Mouse (Mus musculus) brown adipose tissue, adult 24 weeks (tissue): ENCODE measurements around the gene Tsr3. TPM values are rescaled to one million over a fixed set of nuclear protein-coding genes. Genes with fewer than 3 reads are reported as not detected.
"Not testable (repeated sequence)": the region's sequence is repeated elsewhere in the genome, so short reads cannot be mapped to it uniquely, and the experiment has no call there.

ENCODE experiments used
- H3K27ac ChIP-seq: fragments of 200-500 bp; replicated peaks from 2 replicates; pipeline ENCODE4 v1.5.1; 2012; ENCODE audit warnings: low read depth, mild to moderate bottlenecking, low read length
- H3K4me1 ChIP-seq: fragments of 200-500 bp; 2 replicates; pipeline ENCODE4 v1.6.1; 2012; ENCODE audit warnings: low read length, mixed read lengths; ENCODE audit not compliant: control insufficient read depth, insufficient read depth, insufficient read length
- H3K4me3 ChIP-seq: fragments of 200-500 bp; 2 replicates; pipeline ENCODE4 v1.5.1; 2012; ENCODE audit warnings: low read depth, mild to moderate bottlenecking, low read length, moderate library complexity; ENCODE audit not compliant: insufficient read depth
- polyA plus RNA-seq: library from polyadenylated mRNA; stranded (reverse); fragments of >200 nt; gene quantifications from 2 replicates; pipeline ENCODE4 v1.2.4, GENCODE M21; 2012; ENCODE audit not compliant: missing spikeins, insufficient read depth, insufficient read length

The Tsr3 gene
- 9.9 and 13.1 TPM in 2 replicates for polyA plus RNA-seq

GRCm38 (mm10) chr17:25239695-25240636 is at the start of gene Tsr3, which contains the start of gene Gnptg:
Gene Tsr3, plus strand, starts transcription at chr17:25240170.
Gene Gnptg, minus strand, starts transcription at chr17:25240124.
- 0 out of 2 replicates have a peak within 1 kb of the TSS, but pooled peaks have one; percentile 53 for H3K27ac ChIP-seq
- H3K4me1 ChIP-seq, result no peaks in the 10 kb centered on the region
- H3K4me3 ChIP-seq, result peak within 1 kb of the TSS; percentile 97

GRCm38 (mm10) chr17:25202401-25202800 is 37.6 kb upstream of the Tsr3 start:
- Histone ChIP-seq H3K27ac (no peak overlapping the region), H3K4me1 (no peaks in the 10 kb centered on the region), H3K4me3 (no peak overlapping the region)

- Histone ChIP-seq H3K27ac (no peak overlapping the region), H3K4me3 (no peak overlapping the region), H3K4me1 (no peaks in the 10 kb centered on the region)
Measured at GRCm38 (mm10) chr17:25210006-25210405, 30.0 kb upstream of the Tsr3 start.

GRCm38 (mm10) chr17:25210680-25211466 is 29.1 kb upstream of the Tsr3 start:
- H3K4me3 ChIP-seq, result no peak overlapping the region
- H3K4me1 ChIP-seq, result no peaks in the 10 kb centered on the region
- H3K27ac ChIP-seq, result peak overlapping the region; percentile 67

- Histone ChIP-seq H3K4me1 (no peaks in the 10 kb centered on the region), H3K4me3 (no peak overlapping the region), H3K27ac (peak overlapping the region; percentile 67)
Measured at GRCm38 (mm10) chr17:25211705-25212104, 28.3 kb upstream of the Tsr3 start.

- Histone ChIP-seq H3K4me1 (no peaks in the 10 kb centered on the region), H3K4me3 (no peak overlapping the region)
Measured at GRCm38 (mm10) chr17:25215431-25215830, 24.5 kb upstream of the Tsr3 start.

GRCm38 (mm10) chr17:25218967-25219366 is 21.0 kb upstream of the Tsr3 start:
- Histone ChIP-seq H3K4me3 (no peak overlapping the region), H3K4me1 (0 out of 2 replicates have a peak, but pooled peaks cover 6% of the 10 kb centered on the region), H3K27ac (no peak overlapping the region)

More at GRCm38 (mm10) chr17:25215431-25215830, 24.5 kb upstream of the Tsr3 start:
- H3K27ac ChIP-seq, result no peak overlapping the region

GRCm38 (mm10) chr17:25219492-25220295 is 20.3 kb upstream of the Tsr3 start:
- Histone ChIP-seq H3K4me1 (0 out of 2 replicates have a peak, but pooled peaks cover 6% of the 10 kb centered on the region), H3K4me3 (no peak overlapping the region), H3K27ac (no peak overlapping the region)

- Histone ChIP-seq H3K4me3 (no peak overlapping the region), H3K27ac (no peak overlapping the region), H3K4me1 (0 out of 2 replicates have a peak, but pooled peaks cover 6% of the 10 kb centered on the region)
Measured at GRCm38 (mm10) chr17:25220746-25221145, 19.2 kb upstream of the Tsr3 start.

GRCm38 (mm10) chr17:25221821-25222503 is 18.0 kb upstream of the Tsr3 start:
- H3K4me3 ChIP-seq, result peak overlapping the region; percentile 43
- no peak overlapping the region for H3K27ac ChIP-seq
- H3K4me1 ChIP-seq, result 0 out of 2 replicates have a peak, but pooled peaks cover 6% of the 10 kb centered on the region

- H3K27ac ChIP-seq, H3K4me1 ChIP-seq, H3K4me3 ChIP-seq: not testable (repeated sequence)
Measured at GRCm38 (mm10) chr17:25222504-25222940, 17.4 kb upstream of the Tsr3 start.

GRCm38 (mm10) chr17:25222951-25223601 is 16.9 kb upstream of the Tsr3 start:
- Histone ChIP-seq H3K4me1 (0 out of 2 replicates have a peak, but pooled peaks cover 6% of the 10 kb centered on the region), H3K27ac (no peak overlapping the region), H3K4me3 (no peak overlapping the region)

- Histone ChIP-seq H3K27ac (no peak overlapping the region), H3K4me3 (no peak overlapping the region), H3K4me1 (0 out of 2 replicates have a peak, but pooled peaks cover 6% of the 10 kb centered on the region)
Measured at GRCm38 (mm10) chr17:25224586-25225222, 15.3 kb upstream of the Tsr3 start.
